Mouse (Mus musculus) left cerebral cortex, postnatal 4 days (tissue): Measurements from ENCODE around the gene Shisa5. TPM values are rescaled to one million over a fixed set of nuclear protein-coding genes. Genes with fewer than 3 reads are reported as not detected.

Experiments
- DNase-seq: peaks from one replicate; pipeline ENCODE4 v3.0.0-alpha.2; 2022
- intact Hi-C: fragments of 180-260 bp; cut with DNase I; formaldehyde crosslinking; loops from one replicate; pipeline ENCODE4 v1.15.1; 2025
- total RNA-seq, 2 experiments: library from RNA; stranded (reverse); gene quantifications; 2 replicates each; pipeline ENCODE4 v1.2.3; 2021

The Shisa5 gene
- total RNA-seq, 2 experiments from 2014 or later = 48.3 to 54.7 TPM

DNA sequence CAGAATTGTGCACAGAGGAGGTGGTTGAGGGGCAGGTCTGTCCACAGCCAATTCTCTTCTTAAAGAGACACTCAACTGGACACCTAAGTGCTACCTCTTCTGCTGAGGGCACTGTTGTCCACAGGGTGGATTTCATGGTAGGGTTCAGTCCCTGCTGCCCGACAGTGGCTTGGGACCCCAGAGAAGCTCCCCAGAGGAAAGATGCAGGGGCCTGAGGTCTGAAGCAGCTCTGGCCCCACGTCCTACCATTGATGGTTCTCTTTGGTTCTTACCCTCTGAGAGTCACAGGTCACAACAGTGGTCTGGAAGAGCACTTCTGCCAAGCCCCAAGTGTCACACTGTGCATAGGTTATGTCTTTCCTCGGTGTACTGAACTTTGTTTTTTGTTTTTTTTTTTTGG, 15.0 kb downstream of the Shisa5 start:
- intact Hi-C loops = no loop called here
- no peak for DNase-seq

- DNase-seq = no peak
- intact Hi-C loops = no loop called here
These were observed 15.5 kb downstream of the Shisa5 start for GRCm38 (mm10) chr9:109053851-109054250.

DNA sequence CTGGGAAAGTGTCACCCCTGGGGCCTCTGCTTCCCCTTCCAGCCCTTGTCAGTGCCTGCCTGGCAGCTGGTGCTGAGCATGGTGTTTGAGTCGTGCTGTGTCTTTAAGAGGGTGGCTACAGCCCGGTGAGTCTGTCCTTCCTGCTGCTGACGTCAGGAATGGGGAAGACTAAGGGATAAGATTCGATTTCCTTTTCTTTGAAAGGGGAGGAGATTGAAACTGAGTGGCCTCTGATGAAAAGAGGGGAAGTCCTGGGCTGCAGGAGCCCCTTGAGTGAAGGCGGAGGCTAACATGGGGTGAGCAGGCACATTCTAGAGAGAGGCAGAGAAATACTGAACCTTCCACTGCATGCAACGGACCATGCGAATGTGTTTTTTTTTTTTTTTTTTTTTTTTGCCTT, 16.3 kb downstream of the Shisa5 start:
- no peak for DNase-seq
- intact Hi-C loops = loop anchor here (5.0 kb wide), 1 partner anchor 52 kb away; no protein-coding TSS in a partner anchor

DNA sequence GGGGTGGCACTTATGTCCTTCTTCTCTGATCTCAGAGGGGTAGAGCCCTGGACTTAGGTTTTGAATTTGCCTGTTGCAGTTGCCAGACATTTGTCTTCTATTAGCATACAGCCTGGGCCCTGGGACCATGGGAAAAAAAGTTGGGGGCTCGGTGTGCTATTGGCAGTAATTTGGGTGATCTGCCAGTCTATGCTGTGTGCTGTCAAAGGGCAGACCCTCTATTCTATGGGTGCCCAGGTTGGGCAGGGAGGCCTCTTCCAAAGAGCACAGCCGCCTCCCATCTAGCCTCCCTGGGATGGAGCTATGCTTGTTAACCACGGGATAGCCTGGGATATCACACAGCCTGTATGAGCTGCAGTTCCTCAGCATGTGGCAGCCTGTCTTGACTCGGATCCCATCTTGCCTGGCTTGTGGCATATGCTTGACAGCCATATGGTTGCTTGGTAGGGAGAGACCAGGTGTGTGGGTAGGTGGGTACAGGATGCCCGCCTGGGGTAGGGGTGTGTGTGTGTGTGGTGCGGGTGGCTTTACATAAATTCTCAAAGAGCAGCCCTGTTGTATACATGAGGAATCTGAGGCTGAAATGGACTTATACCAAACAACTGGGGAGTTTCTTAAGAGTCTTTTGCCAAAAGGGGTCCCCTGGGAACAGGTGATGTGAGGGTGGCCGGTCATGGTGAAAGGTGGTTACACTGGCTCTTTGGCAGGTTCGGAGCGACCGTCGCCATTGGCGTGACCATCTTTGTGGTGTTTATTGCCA, 17.1 kb downstream of the Shisa5 start:
- intact Hi-C loops = loop anchor here (5.0 kb wide), 1 partner anchor 53 kb away; no protein-coding TSS in a partner anchor
- no peak for DNase-seq

DNA sequence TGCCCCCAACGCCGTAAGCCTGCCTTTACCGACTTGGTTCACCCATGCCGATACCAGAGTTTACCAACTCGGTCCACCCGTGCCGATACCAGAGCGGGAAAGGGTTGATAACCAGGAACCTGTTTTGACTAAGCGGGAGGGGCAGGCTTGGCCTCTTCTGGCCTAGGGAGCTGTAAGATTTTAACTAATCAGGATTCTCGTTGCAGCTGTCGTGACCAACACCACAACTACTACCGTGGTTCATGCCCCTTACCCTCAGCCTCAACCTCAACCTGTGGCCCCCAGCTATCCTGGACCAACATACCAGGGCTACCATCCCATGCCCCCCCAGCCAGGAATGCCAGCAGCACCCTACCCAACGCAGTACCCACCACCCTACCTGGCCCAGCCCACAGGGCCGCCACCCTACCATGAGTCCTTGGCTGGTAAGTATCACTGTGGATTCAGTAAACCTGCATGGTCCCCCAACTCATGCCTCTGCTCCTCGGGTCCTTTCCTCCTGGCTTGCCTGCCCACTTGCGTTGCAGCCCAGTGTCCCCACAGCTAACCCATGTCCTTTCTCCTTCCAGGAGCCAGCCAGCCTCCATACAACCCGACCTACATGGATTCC, 17.8 kb downstream of the Shisa5 start:
- DNase-seq = no peak
- intact Hi-C loops = loop anchor here (5.0 kb wide), 1 partner anchor 54 kb away; no protein-coding TSS in a partner anchor

- no peak for DNase-seq
- intact Hi-C loops = loop anchor here (5.0 kb wide), 1 partner anchor 55 kb away; no protein-coding TSS in a partner anchor
These were observed 18.6 kb downstream of the Shisa5 start for GRCm38 (mm10) chr9:109056916-109057315.

DNA sequence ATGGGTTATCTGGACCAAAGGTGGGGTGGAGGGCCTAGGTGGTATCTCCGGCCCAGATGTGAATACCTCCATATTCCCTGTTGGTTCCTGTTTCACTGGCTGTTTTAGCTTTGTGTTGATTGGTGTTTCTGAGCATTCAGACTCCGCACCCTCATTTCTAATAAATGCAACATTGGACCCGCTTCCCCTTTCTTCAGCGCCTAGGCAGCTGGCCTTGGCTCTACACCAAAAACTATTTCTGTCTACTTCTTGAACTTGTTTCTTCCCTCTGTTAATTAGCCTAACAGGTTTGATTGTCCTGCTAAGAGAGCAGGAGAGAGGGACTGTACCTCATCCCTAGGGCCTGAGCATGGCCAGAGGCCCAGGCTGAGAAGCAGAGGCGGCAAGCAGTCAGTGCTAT, 19.2 kb downstream of the Shisa5 start:
- DNase-seq = no peak
- intact Hi-C loops = loop anchor here (5.0 kb wide), 1 partner anchor 55 kb away; no protein-coding TSS in a partner anchor

- DNase-seq = no peak
- intact Hi-C loops = loop anchor here (5.0 kb wide), 1 partner anchor 56 kb away; no protein-coding TSS in a partner anchor
These were observed 19.8 kb downstream of the Shisa5 start for GRCm38 (mm10) chr9:109058006-109058765.

DNA sequence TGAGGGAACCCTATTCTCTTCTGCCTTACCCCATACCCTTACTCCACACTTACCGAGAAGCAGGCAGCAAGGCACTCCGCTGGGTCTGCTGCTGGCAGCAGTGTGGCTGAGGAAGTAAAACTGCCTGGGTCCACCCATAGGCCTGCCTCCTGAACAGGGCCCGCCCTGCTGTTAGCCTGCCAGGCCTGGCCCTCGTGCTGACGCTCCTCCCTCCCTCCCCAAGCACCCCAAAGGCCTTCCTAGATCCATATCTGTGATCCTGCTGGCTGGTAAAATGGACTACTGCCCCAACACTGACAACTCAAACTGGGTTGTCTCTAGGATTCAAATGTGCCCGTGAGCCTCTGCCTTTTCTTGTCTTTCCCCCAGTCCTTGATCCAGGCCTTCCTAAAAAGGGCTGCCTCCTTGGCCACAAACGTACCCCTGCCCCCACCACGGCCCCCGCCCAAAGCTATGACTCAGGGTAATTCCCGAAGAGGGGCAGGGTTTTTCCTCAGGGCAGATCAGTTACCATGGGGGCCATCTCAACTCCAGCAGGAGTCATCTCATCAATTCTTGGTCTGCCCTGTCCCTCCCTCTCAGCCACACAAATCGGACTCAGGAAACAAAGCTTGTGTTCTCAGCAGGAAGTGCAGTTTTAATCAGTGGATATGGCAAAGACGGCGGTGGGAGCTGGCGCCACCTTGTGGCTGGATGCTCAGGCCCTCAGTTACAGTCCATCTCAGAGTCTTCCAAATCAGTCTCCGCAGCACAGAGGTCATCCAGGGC, 21.0 kb downstream of the Shisa5 start, which contains the start of gene Trex1:
TSS of gene Trex1 (minus strand) at position 599 of the 768 bp plus-strand sequence.
- intact Hi-C loops = loop anchor here (5.0 kb wide), 1 partner anchor 57 kb away; no protein-coding TSS in a partner anchor
- peak; percentile 88 for DNase-seq

- intact Hi-C loops = loop anchor here (10.0 kb wide), 1 partner anchor 1044 kb away; no protein-coding TSS in a partner anchor
These were observed 22.0 kb downstream of the Shisa5 start for GRCm38 (mm10) chr9:109060184-109060897.

DNA sequence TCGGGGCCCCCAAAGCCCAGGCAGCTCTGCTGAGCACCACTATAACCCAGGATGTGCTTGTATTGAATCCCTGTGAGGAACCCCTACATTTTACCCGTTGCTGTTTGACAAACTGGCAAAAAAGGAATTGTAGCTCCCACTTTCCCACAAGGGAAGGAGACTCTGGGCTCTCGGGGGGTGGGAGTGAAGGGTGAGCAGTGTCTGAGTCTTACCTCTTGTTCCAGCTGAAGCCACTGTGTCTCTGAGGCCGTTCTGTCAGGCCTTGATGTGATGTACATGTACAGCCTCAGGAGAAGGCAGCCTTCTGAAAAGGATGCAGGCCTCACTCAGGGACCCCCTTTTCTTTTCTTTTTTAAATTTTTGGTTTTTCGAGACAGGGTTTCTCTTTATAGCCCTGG, 22.5 kb downstream of the Shisa5 start:
- intact Hi-C loops = loop anchor here (10.0 kb wide), 1 partner anchor 1044 kb away; no protein-coding TSS in a partner anchor

More at GRCm38 (mm10) chr9:109060184-109060897, 22.0 kb downstream of the Shisa5 start:
- no peak for DNase-seq

GRCm38 (mm10) chr9:109068095-109068735, 29.9 kb downstream of the Shisa5 start:
- intact Hi-C loops = loop anchor here (10.0 kb wide), 1 partner anchor 1037 kb away; no protein-coding TSS in a partner anchor

More for the DNA sequence above, 22.5 kb downstream of the Shisa5 start:
- no peak for DNase-seq

DNA sequence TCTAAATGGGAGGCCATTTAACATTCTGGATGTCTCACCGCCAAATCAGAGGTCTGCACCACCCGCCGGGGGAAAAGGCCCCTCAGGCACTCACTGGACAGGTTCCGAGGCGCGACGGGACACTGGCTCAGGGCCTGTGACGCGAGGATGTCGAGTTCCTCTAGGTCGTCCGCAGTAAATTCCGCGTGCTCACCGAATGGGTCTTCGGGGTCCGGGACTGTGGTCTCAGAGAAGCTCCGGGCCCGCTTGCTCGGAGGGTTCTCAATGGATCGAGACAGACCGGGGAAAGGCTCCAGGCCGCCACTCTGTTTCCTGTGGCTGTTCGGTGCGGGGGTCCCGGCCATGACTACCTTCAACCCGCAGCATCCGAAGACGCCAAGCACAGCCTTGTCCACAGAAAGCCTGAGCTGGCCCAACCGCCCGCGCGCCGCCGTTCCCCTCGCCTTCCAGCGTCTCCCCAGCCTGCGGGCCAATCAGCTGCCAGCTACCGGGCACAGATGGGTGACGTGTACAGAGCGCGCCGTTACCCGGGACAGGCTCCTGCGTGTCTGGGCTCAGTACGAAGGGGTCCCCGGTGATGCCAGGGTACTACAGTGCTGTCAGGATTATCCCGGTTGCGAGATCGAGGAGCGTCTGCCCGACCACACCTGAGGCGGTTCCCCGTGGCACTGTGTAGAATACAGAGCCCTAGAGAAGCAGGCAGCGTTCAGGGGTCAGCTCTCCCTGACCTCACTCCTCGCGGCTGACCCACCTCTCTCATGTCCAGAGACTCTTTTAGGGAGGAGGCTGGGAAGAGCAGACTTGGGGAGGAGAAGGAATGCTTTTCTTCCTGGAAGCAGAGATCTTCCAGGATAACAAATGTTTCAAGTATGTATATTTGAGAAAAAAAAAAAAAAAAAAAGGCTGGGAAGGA, 35.6 kb downstream of the Shisa5 start, which contains the start of gene Atrip:
TSS of gene Atrip (minus strand) at position 464 of the 913 bp plus-strand sequence.
- DNase-seq = peak; percentile 95
- intact Hi-C loops = no loop called here

More at GRCm38 (mm10) chr9:109068095-109068735, 29.9 kb downstream of the Shisa5 start:
- DNase-seq = no peak

GRCm38 (mm10) chr9:109080516-109080915, 42.2 kb downstream of the Shisa5 start:
- intact Hi-C loops = no loop called here

DNA sequence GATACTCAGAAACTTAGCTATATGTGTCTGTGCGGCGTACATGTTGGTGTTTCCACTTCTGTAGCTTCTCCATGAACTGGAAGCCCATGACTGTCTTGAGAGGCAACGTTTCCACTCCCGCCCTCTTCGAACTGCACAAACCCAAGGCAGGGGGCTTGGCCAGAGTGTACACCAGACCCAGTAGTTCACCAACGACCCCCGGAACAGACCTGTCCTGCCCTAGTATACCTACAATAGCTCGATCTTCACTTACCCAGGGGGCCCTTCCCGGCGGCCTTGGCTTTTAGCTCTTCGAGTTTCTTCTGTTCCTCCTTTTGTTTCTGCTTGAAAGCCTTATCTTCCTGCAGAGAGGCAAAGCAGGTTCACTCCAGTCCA, 43.4 kb downstream of the Shisa5 start:
- intact Hi-C loops = no loop called here

More at GRCm38 (mm10) chr9:109080516-109080915, 42.2 kb downstream of the Shisa5 start:
- DNase-seq = no peak

GRCm38 (mm10) chr9:109082124-109082800, 43.9 kb downstream of the Shisa5 start, which contains the start of the genes Ccdc51 and Tma7:
Gene Ccdc51 (plus strand): TSS chr9:109082493.
Gene Tma7 (minus strand): TSS chr9:109082587.
- intact Hi-C loops = no loop called here
- DNase-seq = peak; percentile 89

More for the DNA sequence above, 43.4 kb downstream of the Shisa5 start:
- no peak for DNase-seq

- intact Hi-C loops = loop anchor here (5.0 kb wide), 2 partner anchors 37 to 747 kb away; partner anchors contain the start of gene Nme6
- no peak for DNase-seq
These were observed 46.6 kb downstream of the Shisa5 start for GRCm38 (mm10) chr9:109084922-109085321.
